Mouse (Mus musculus): ENCODE data around the gene Alpi.

- TF ChIP-seq POLR2A (IDR thresholded peaks at IDR 0.05; ENCODE audit: borderline replicate concordance, extremely low read depth, insufficient read depth, insufficient read length, poor library complexity, severe bottlenecking) (no peak), CTCF (IDR thresholded peaks at IDR 0.05; ENCODE audit: borderline replicate concordance, extremely low read depth, insufficient read depth, insufficient read length) (no peak)
Observed at GRCm38 (mm10) chr1:87103936-87104335, 2.5 kb upstream of the Alpi start.
